In the genomic region with DNA sequence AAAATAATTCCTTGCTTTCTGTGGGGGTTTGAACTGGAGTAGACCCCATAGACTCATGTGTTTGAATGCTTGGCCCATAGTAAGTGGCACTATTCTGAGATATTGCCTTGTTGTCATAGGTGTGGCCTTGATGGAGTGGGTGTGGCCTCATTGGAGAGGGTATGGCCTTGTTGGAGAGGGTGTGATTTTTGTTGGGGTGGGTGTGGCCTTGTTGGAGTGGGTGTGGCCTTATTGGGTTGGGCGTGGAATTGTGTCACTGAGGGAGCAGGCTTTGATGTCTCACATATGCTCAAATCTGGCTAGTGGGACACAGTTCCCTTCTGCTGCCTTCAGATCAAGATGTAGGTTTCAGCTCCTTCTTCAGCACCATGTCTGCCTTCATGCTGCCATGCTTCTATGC, we compare ENCODE assay signal across 25 mouse cellular contexts.
DNase-seq lines count a peak whose midpoint lies in the region; ATAC-seq lines count a peak whose summit lies in the region.
"Had no signal": no experiment of that assay in that cellular context is flagged by ENCODE, and none has a peak within 500 bp of the region (broad histone marks: within the 10 kb centered on the region; RNA-seq: fewer than 3 reads in every experiment).

No protein-coding gene starts in this region.

- no peaks in the 10 kb centered on the region for H3K4me1 ChIP-seq in heart, embryonic 15.5 days (replicated peaks)

- H3K4me2 ChIP-seq in heart, embryonic 15.5 days = no peak overlapping the region

- peaks cover 23% of the 10 kb centered on the region for H3K27me3 ChIP-seq in heart, embryonic 15.5 days

- no peak for DNase-seq in heart, adult 18-20 months
- DNase-seq in ES-CJ7 (ENCODE audit: low read depth, low spot score) (peak; percentile 38), R1 (ENCODE audit: low read depth, low spot score) (peak; percentile 69), ZHBTc4 (ENCODE audit: low read depth, low spot score) (peak; percentile 63)
- DNase-seq in T-cell, adult 2 months (ENCODE audit: low spot score) = no peak
- no peak for DNase-seq in urinary bladder, postnatal 25 days (ENCODE audit: low spot score)
- DNase-seq: adrenal gland, adult 2 months; adrenal gland, adult 8-10 months; adrenal gland, postnatal 10 days; adrenal gland, postnatal 14 days; adrenal gland, postnatal 25 days; adrenal gland, postnatal 36 days; B cell, adult 2 months; cerebellum, adult 11 months; cerebellum, adult 11-12 months; cerebellum, adult 18-20 months; cerebellum, adult 2 months; cerebellum, adult 8-10 months; cerebellum, adult 9-10 months; cerebellum, adult 9-11 months had no signal

- H3K36me3 ChIP-seq in heart, embryonic 15.5 days = no peaks in the 10 kb centered on the region
- H3K36me3 ChIP-seq: G1E had no signal

- H3K4me3 ChIP-seq in heart, embryonic 15.5 days = no peak overlapping the region

- no peak overlapping the region for H3K9ac ChIP-seq in heart, embryonic 15.5 days

- H3K9me3 ChIP-seq in heart, embryonic 15.5 days (replicated peaks) = no peaks in the 10 kb centered on the region

- 60% methylated on average over 1 of the region's 1 CpGs for WGBS in heart, embryonic 15.5 days

- no peak overlapping the region for H3K27ac ChIP-seq in heart, embryonic 15.5 days

- 0 out of 2 replicates have a peak, but pooled peaks have one; percentile 22 for ATAC-seq in heart, embryonic 15.5 days (replicated peaks; ENCODE audit: insufficient number of reproducible peaks, insufficient read depth, low FRiP score, low read depth)
- ATAC-seq in activated CD4-positive, CD25-positive, alpha-beta regulatory T cell, adult 4 months = no peak
- ATAC-seq: CD4-positive, CD25-positive, alpha-beta regulatory T cell, adult 4 months; Patski had no signal

Comparison
In these comparisons a context has a peak if more than half of its experiments do, and no peak if none do; other contexts are left out.
1. DNase-seq: peak in ES-CJ7 (single experiment), R1 (single experiment) and ZHBTc4 (single experiment); none in heart, adult 18-20 months (0 of 2), T-cell, adult 2 months (single experiment) and urinary bladder, postnatal 25 days (single experiment).